Mouse (Mus musculus) hematopoietic stem cell, adult 5-6 weeks (primary cell): ENCODE data around the gene Cask. TPM values are rescaled to one million over a fixed set of nuclear protein-coding genes. Genes with fewer than 3 reads are reported as not detected.

Experiments used
- ATAC-seq, 2 experiments: fragments of 125-278 bp in 1 of 2; replicated peaks in 1 of 2; 2 replicates each; pipeline ENCODE4 v1.8.0; 2016 to 2017; ENCODE audit warnings: inconsistent platforms in 2 of 2, mild to moderate bottlenecking in 2 of 2, moderate number of reproducible peaks in 2 of 2, low read depth in 1 of 2, moderate TSS enrichment in 1 of 2; ENCODE audit not compliant: low FRiP score in 2 of 2, poor library complexity in 2 of 2, severe bottlenecking in 2 of 2, insufficient read depth in 1 of 2, low TSS enrichment in 1 of 2
- total RNA-seq: library from RNA; stranded (forward); fragments of 172-1452, 232-1000 nt; gene quantifications from 2 replicates; pipeline ENCODE4 v1.2.3, GENCODE M21; 2017

Gene Cask
- total RNA-seq, 1 experiment from 2014 or later, result 14.1 TPM

DNA sequence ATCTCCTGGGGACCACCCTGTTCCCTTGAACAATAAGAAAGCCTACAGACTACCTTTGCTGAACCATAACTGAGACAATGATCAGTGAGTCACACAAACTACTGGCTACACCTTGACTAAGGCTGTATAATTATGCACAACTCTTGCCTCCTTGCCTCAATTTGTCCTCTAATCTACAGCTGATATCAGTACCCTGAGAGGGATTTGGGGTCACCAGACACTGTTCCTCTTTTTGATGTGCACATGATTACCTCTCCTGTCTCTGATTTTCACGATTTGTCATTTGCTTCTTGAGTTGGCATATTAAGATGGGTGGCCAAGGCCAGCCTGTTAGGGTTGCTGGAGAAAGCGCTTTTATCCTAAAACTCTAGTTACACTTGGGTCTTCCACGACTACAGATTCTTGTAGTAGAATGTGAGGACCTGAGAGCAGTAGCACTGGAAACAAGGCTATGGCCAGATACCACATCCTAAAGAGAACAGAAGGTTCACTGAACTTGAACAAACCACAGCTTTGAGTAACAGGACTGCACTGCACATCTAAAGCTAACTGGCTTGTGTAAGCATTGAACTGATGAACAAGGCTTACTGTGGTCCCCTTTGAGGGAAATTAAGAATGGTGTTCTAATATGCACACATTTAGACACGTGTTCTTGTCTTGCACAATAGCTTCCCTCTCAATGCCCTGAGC is 191.8 kb downstream of the Cask start:
- 0 out of 4 replicates have a peak, but pooled peaks of 1 of the 2 experiments have one; percentile 27 for ATAC-seq

- no peak for ATAC-seq
Observed at GRCm38 (mm10) chrX:13658616-13659140, 192.5 kb downstream of the Cask start.

- no peak for ATAC-seq
Observed at GRCm38 (mm10) chrX:13656721-13657120, 194.4 kb downstream of the Cask start.

- ATAC-seq, result no peak
Observed at GRCm38 (mm10) chrX:13655906-13656305, 195.3 kb downstream of the Cask start.

GRCm38 (mm10) chrX:13655005-13655421 is 196.2 kb downstream of the Cask start:
- peak; percentile 90 to 91 for ATAC-seq

- peak in 1 of 2 experiments; percentile 22; a peak in 1 of 4 replicates for ATAC-seq
Observed at GRCm38 (mm10) chrX:13652291-13652690, 198.9 kb downstream of the Cask start.

DNA sequence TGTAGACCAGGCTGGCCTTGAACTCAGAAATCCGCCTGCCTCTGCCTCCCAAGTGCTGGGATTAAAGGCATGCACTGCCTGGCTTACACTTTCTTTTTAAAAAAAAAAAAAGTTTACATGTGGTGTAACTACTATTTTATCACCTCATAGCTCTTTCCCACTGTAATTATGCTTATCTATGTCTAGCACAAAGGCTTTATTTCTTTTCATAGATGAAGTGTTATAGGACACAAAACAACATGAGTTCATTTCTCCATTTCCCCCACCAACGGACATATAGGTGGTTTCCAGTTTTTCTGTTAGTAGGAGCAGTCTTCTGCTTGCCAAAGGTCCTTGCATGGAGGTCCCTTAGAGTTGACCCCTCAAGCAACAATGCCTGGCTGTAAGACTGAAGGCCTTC is 199.3 kb downstream of the Cask start:
- ATAC-seq, result no peak

DNA sequence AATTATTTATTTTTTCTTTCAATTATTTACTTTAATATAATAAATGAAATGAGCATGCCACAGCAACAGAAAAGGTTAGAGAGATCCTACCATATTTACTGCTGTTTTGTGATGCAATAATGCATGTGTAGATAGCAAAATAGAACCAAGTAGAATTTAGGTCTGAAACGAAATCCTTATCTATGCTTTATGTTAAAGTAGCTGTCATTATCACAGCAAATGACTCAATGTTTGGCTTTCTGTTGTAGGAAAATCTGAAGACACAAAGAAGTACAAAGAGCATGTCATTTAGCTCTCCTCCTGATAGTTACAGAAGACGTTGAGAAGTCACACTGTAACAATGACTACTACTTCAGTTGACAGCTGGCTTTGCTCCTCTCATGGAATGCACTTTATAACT is 212.3 kb downstream of the Cask start:
- no peak for ATAC-seq

- no peak; a peak in 1 of 4 replicates for ATAC-seq
Observed at GRCm38 (mm10) chrX:13636398-13636797, 214.8 kb downstream of the Cask start.

GRCm38 (mm10) chrX:13631599-13632283 is 219.4 kb downstream of the Cask start, which contains the start of gene Gpr34:
Gene Gpr34, plus strand, starts transcription at chrX:13632089.
- ATAC-seq, result peak; percentile 46 to 53; a peak in 1 of 4 replicates

DNA sequence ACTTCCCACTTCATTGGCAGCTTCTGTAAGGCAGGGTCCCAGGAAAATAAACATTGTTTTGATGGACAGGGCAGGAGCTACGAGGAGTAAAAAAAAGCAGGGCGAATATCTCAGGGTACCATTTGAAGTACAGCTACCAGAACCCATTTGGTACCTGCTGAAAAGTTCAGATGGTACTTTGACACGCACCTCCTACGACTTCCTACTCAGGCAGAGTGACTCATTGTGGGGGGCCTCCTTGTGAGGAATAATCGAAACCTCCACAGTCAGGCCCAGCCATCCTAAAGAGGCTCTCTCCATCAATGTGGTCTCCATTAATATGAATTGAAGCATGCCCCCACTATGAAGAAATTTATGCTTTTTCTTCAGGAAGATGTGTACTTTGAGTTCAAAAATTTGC is 228.5 kb downstream of the Cask start:
- ATAC-seq, result no peak

DNA sequence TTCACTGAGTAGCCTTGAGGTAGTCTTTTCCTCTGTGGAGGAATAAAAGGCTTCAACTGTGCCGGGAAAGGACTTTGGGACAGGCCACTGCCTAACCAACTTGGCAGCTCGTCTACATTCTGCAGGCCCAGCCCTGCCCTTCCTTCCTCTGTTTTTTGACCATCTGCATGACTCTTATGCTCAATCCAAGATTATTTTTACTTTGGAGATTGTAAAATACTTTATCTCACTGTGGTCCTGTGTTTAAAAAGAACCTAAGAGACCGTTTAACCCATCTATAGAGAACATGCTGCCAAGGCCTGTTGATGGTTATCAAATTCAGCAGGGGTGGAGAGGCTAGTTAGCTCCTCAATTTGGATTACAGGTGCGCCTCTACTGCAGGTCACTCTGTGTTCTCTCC is 229.7 kb downstream of the Cask start:
- ATAC-seq, result no peak

DNA sequence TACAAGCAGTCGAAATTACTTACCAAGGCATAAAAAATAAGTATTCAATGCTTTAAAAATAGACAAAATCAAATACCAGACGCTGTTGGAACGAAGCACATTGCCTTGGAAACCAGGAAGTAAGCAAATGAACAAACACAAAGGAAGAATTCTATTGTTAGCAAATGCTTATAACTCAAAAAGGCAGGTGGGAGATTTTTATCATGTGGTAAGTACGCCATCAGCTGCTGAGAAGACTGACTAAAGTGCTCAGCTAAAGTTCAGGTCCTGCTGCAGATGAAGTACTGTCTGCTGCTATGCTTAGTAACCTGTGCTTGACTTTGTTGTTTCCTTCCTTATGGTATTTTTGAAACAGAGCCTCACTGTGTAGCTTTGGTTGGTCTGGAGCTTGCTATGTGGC is 232.7 kb downstream of the Cask start:
- ATAC-seq, result no peak

DNA sequence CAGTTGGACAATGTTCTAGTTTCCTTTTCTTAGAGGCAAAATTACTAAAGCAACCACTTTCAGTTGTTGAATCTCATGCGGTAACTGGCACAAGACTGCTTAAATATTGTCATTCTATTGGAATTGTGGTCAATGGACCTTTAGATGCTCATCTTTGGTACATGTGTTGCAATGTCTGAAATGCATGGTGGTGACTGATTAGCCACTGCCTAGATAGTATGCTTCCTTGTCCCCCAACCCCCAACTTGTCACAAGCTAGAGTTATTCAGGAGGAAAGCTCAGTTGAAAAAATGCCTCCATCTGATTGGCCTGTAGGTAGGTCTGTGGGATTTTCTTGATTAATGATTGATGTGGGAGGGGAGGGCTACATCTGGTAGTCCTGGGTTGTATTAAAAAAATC is 233.9 kb downstream of the Cask start:
- ATAC-seq, result no peak

DNA sequence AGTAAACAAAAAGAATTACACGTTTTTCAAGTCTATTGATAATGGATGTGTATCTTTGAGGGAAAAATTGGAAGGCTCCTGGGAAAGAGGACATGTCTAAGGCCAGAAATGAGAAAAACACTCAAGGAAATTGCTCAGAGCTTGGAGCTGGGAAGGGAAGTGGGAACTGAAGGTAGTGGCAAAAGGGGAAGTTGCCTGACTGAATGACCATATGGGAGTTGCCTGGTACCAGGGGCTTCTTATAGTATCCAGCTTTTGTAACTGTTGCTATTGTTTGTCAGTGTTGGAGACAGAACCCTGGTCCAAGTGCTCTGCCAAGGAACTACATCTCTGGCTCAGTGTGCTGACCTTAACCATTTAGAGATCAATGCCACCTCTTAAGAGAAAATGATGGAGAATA is 234.4 kb downstream of the Cask start:
- peak in 1 of 2 experiments; percentile 42; a peak in 1 of 4 replicates for ATAC-seq

DNA sequence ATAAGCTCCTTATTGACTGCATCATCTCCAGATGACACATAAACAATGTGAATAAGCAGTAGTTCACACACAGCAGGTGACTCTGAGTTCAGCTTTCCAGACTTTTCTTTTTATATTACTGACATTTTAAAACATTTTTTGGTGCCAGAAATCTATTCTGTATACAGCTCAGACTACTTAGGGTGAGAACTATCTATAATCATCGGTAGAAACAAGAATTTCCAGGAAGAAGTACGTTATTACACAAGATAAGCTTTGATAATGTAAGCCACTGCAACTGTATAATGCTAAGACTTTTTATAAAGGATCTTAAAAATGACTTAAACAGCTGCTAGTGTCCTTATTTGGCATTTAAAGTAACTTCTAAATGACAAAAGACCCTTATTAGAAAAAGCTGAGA is 239.1 kb downstream of the Cask start:
- ATAC-seq, result no peak

- no peak for ATAC-seq
Observed at GRCm38 (mm10) chrX:13611114-13611513, 240.1 kb downstream of the Cask start.

DNA sequence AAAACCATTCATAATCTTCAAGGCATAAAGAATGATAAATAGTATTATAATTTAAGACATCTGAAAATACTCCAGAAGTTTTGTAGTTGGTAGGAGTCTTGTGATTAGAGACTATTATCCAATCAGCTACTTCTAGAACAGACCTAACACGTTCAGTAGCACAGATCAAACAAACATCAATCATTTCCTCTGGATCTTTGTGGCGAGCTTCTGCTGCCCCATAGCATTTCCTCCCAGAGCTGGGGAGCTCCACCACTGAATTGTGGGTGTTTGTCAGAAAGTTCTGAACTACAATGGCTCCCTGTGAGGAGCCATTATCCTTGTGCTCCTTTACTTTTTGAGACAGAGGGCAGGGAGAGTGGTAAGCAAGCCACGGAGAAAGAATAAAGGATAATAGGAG is 243.4 kb downstream of the Cask start:
- no peak for ATAC-seq
